Mouse (Mus musculus) urinary bladder, postnatal 25 days (tissue): ENCODE measurements around the gene Asic3.

Source experiments
- DNase-seq: peaks from one replicate; pipeline ENCODE4 v3.0.0; 2022; ENCODE audit warnings: low spot score

Gene Asic3

DNA sequence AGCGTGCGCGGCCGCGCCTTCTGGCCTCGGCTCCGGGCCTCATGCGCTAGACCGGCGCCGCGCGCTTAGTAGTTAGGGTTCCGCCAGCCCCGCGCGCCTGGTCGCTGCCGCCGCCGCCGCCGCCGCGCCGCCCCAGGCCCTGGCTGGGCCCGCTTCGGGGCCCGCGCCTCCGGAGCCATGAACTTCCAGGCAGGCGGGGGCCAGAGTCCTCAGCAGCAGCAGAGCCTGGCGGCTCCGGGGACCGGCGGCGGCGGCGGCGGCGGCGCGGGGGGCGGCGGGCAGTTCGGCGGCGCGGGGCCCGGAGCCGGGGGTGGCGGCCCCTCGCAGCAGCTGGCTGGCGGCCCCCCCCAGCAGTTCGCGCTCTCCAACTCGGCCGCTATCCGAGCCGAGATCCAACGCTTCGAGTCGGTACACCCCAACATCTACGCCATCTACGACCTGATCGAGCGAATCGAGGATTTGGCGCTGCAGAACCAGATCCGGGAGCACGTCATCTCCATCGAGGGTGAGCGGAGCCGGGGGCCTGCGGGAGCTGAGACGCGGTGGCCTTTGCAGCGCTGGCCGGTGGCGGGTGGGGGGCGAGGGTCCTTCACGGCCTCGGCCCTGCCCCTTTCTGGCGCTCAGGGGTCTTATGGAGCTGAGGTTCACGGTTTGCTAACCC, 39.0 kb downstream of the Asic3 start, which contains the start of gene Agap3:
Gene Agap3, plus strand, starts transcription at position 148 of the 661 bp plus-strand sequence.
- peak; percentile 42 for DNase-seq

DNA sequence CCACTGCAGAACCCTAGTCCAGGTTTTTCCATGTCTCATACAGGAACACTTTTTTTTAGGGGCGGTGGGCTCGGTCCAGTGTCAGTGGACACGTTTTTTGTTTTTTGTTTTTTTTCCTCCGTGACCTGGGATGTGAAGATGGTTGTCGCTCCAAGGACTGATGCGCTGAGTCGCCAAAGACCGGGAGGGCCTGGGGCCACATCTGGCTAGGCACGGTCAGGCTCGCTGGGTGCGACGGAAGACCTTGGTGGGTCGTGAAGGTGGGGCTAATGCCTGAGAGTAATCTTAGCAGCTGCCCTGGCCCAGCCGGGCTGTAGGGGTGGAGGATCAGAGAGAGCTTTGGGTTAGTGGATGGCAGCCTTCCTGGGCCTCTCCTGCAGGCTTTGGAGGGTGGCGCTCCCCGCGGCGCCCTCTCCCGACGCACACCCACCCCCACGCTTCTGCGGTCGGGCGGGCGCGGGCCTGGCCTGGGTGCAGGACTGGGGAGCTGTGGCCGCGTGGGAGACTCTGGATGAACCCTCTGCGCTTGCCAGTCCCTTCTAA, 39.6 kb downstream of the Asic3 start:
- peak; percentile 33 for DNase-seq

DNA sequence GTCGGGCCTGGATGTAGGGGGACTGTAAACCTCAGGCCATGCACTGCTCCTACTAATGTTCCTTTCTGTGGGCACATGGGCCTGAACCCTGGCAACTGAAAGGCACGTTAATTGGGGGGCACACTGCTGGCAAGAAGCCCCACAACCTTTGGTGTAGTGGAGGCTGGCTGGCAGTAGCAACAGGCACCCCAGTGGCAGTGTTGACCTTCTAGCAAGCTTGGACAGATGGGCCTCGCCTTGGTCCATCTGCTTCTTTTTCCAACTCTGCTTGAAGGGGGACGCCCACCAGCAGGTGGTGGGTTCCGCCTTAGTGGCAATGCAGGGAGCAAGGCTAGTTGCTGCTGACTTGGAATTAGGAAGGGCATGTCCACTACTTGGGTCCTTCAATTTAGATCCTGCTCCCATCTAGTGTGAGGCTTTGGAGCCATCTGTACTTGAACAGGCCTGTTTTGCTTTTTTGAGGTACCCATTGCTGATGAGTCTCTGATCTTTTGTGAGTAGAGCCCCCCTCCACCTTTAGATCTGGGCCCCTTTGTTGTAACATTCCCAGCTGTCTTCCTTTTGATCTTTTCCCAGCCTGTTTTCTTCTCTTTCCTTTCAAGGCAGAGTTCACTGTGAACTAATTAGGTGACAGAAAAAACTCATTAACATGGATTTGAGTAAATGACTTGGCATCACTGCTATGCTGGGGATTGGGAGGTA, 40.2 kb downstream of the Asic3 start:
- no peak for DNase-seq

DNA sequence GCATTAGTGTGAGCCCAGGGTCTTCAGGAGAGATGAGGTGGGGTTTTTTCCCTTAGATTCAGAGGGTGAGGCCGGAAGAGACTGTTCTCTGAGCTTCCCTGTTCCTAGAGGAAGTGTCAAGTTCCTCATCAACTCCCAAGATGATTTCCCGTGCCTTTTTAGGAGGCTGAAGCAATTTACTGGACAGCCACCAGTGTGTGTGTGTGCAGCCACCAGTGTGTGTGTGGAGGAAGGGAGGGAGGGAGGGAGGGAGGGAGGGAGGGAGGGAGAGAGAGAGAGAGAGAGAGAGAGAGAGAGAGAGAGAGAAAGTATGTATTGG, 40.8 kb downstream of the Asic3 start:
- DNase-seq = no peak

DNA sequence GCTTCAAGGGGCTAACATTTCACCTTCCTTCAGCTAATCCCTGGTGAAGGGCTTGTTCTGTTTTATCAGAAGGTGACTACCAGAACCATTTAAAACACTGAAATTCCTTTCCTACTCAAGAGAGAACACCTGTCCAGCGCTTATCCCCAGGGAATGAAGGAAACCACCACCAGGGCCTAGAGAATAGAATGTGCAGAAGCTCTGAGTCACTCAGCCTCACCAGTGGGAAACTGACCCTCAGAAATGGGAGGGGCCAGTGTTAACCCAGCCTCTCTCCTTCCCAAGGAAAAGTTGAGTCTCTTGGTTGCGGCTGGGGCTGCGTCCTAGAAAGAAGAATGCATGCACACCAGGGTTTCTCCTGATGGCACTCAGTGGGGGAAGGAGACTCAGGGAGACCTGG, 41.9 kb downstream of the Asic3 start:
- no peak for DNase-seq

DNA sequence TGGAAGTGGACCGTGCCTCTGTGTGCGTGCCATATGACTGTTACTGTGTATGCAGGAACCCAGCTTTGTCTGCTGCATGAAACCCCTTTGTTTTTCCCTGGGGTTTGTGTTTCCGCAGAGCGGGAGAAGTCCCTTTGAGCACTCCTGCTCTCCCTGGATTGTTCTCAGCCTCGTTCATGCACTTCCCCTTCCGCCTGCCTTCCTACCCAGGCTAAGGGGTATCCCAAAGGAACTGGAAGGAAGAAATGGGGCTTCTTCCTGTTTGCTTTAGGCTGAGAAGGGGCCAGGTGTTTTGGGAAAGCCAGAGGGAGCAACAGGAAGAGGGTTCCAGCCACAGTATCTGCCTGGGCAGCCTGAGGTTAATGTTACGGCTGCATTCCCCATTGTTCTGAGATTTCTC, 42.4 kb downstream of the Asic3 start:
- DNase-seq = no peak

DNA sequence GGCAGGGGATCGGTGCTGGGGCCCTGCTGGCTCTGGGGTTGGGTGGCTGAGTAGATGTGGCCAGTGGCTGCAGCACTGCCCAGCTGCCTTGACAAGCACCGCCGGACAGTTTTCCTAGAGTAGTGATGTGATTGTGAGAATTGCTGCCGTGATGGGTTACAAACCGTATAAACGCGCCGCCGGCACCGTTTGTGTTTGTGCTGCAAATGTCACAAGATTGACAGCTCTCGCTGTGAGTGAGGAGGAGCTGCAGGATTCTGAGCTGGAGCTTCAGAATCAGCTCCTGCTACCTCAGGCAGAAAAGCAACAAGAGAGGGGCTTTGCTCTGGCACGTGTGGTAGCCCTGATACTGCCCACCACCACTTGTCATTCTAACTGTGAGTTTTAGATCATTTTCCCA, 53.6 kb downstream of the Asic3 start:
- DNase-seq = no peak
